Mouse (Mus musculus) layer of hippocampus, postnatal 14 days (tissue): ENCODE measurements around the gene Cstad. TPM values are rescaled to one million over a fixed set of nuclear protein-coding genes. Genes with fewer than 3 reads are reported as not detected.

Source experiments
- DNase-seq, 2 experiments: peaks; one replicate each; pipeline ENCODE4 v3.0.0; 2021 to 2022; ENCODE audit warnings: low spot score in 2 of 2, mixed read lengths in 1 of 2
- total RNA-seq, 2 experiments: library from RNA; stranded (reverse); gene quantifications; 2 replicates each; pipeline ENCODE4 v1.2.3; 2021

Gene Cstad
- total RNA-seq, 2 experiments from 2014 or later: 7.5 to 9.3 TPM

GRCm38 (mm10) chr2:30627338-30627737, 32.5 kb downstream of the Cstad start:
- DNase-seq: no peak

DNA sequence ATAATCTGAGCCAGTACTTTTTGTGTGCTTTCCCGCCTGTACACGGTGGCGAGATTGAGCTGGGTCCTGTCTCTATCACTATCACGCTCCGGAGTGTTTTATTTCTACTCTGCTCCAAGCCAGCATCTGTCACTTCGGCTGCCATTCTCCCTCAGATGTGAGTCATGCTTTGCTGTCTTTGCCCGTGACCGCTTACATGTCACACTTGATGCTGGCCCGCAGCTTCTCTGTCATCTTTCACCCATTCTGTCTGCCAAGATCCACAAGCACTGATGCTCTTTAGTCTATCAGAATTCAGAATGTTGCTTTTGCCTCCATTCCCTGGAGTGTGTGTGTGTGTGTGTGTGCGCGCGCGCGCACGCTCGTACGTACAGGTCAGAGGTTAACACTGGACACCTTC, 33.5 kb downstream of the Cstad start:
- no peak for DNase-seq

DNA sequence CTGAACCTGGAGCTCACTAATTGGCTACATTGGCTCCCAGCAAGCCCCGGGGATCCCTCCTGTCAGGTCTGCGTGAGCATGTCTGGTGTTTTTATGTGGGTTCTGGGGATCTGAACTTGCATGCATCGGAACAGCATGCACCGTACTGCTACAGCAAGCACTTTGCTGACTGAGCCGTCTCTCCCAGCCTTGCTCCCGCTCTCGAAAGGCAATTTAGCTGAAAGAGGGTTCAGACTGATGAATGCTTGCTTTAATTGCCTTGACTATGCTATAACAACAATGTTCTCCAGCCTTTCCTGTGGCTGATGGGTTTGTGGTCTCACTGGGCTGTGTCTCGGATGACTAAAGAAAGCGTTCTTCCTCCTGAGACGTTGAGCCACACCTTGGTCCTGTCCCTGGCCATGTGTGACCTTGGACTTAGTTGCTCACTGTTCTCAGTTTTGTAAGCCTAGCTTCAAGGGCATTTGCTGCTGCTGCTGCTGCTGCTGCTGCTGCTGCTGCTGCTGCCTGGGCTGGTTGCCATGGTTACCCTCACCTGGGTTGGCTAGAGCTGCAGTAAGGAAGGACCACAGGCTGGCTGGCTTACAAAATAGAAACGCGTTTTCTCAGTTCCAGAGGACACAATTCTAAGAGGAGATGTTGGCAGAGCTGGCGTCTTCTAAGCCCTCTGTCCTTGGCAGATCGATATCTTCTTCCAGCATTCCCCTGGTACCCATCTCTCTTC, 34.4 kb downstream of the Cstad start:
- no peak for DNase-seq

DNA sequence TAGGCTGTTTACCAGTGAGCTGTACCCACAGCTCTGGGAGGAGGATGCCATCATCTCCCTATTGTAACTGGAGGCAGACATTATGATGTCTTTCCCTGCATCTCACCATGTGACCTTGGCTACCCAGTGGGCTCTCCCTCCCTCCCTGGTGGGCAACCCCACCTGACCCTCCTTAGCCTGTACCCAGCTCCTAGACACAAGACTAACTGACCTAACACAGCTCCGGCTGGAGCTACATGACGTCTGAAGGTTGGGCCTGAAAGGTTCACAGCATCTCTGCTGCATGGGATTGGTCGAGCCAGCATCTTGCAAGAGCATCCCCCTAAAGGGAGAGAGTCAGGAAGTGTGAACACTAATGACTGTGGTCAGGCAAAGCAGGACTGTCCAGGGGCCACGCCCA, 35.0 kb downstream of the Cstad start:
- DNase-seq: no peak

GRCm38 (mm10) chr2:30636266-30636671, 41.4 kb downstream of the Cstad start:
- no peak for DNase-seq

DNA sequence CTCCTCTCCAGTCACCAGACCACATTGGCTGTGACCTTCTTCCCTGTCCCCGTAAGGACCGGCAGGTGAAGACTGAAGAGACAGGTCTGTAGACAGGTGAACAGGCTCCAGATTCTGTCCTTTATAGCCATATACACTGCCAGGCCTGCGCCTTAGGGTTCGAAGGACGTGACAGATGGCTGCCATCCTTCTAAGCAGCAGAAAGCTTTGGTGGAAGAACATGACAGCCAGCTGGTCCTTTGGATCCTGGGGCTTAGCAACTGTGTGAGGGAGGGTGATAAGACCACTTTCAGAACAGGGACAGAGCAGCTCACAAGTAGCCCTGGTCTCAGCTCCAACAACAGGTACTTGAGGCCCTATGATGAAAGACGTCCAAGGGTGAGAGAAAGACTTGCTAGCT, 43.2 kb downstream of the Cstad start:
- no peak for DNase-seq

GRCm38 (mm10) chr2:30640021-30640481, 45.2 kb downstream of the Cstad start:
- DNase-seq: no peak

- no peak for DNase-seq
Measured at GRCm38 (mm10) chr2:30642810-30643209, 48.0 kb downstream of the Cstad start.

DNA sequence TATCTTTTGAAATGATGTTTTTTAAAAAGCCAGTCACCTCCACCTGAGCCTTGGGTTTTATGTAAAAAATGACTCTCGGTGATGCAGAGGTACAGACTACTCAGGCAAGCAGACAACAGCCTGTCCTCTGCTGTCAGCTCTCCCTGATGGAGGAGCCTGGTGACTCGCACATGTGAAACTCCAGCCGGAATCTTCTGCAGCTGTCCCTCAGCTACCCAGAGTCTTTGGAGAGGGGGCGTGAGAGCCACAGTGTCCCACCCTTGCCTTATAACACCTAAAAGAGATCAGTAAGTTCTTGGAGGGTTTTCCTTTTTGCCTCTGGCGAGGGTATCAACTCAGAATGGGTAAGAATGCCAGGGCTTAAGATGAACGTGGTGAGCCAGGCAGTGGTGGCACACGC, 48.6 kb downstream of the Cstad start:
- DNase-seq: no peak

GRCm38 (mm10) chr2:30646833-30647232, 52.0 kb downstream of the Cstad start:
- DNase-seq: peak; percentile 68 to 74

- DNase-seq: peak; percentile 79 to 85
Measured at GRCm38 (mm10) chr2:30647303-30647881, 52.6 kb downstream of the Cstad start.

DNA sequence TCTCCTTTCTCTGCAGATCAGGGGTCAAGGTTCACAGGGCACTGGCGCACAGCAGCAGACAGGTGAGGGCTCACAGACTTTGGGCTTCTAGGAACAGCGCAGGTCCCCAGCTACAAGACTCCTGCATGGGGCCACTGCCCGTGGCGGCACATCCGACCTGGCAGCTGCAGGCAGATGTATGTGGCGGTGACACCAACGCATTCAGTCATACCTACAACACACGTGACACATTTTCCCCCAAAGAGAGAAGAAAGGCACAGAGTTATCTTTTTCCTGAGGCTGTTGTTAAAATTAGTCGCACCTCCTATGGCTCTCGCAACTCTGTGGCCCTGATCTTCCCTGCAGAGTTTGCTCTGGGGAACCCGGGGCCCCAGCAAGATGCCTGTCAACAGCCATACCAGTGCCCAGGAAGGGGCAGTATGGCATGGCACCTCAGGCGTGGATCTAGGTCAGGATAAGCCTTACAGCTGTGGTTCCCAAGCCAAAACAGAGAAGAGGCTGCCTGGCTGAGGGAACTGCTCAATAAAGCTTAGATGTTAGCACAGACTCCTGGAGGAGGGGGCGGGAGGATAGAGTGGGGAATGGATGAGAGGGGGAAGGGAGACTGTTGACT, 53.1 kb downstream of the Cstad start:
- DNase-seq: no peak

DNA sequence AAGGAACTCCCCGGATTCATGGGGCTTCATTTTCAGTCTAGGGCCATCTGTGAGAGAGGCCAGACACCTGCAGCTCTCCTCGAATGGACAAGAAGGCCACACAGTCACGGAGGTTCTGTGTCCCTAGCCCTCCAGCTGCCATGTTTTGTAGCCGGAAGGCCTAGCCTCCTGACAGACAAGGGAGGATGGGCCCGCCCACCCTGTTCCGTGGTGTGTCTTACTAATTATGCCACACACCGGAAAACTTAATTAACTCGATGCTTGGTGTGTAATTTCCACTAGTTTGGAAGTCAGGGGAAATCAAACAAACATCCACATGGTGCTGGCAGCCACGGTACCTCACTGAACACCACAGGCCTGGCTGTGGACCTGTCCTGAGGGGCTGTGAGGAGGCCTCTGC, 55.4 kb downstream of the Cstad start:
- DNase-seq: no peak

GRCm38 (mm10) chr2:30651831-30652230, 57.0 kb downstream of the Cstad start:
- no peak for DNase-seq

- DNase-seq: no peak
Measured at GRCm38 (mm10) chr2:30652581-30653037, 57.8 kb downstream of the Cstad start.

DNA sequence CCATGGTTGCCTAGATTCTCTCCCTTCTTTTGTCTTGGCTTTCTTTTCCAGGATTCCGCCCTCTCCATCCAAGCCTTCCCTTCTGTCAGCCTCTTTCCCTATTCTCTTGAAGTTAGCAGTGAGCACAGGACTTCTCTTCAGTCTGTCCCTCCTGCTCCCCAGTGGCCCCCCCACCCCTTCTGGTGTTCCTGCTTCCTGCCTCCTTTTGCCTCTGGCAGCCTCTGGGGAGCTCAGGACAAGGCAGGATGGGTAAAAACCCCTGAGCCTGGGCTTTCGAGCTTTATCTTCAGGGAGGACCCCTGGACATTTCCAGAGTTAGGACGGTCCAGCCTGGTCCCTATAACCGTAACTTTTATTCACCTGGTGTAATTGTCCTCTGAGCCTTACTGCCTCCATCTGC, 58.2 kb downstream of the Cstad start:
- no peak for DNase-seq

GRCm38 (mm10) chr2:30654158-30654557, 59.3 kb downstream of the Cstad start:
- no peak for DNase-seq

DNA sequence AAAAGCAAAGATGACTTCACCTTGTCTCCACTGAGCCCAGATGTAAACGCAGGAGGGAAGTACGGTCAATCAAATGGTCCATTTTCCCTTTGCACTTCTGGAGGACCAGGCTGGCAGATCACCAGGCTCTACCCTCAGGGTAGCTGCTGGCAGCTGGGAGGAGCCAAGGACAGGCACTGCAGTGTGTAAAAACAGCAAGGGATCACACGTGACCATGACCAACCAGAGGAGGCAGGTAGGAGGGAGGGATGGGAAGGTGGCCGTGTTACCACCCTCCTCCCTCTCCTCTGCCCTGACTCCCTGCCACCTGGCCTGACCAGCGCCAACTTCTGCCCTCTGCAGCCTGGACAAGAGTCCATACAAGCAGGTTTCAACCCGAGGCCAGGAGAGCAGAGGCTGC, 59.7 kb downstream of the Cstad start:
- DNase-seq: no peak

GRCm38 (mm10) chr2:30655746-30656145, 60.9 kb downstream of the Cstad start:
- no peak for DNase-seq

- no peak for DNase-seq
Measured at GRCm38 (mm10) chr2:30656711-30657555, 62.1 kb downstream of the Cstad start.

GRCm38 (mm10) chr2:30657674-30658479, 63.0 kb downstream of the Cstad start:
- peak; percentile 65 to 69 for DNase-seq
